Mouse (Mus musculus): Measurements from ENCODE around the gene Sema5b. TPM values are rescaled to one million over a fixed set of nuclear protein-coding genes. Genes with fewer than 3 reads are reported as not detected.

Sema5b gene
- not detected in 2 replicates for polyA plus RNA-seq (2011; ENCODE audit: insufficient read depth, insufficient read length, low replicate concordance, missing spikeins)

- H3K4me1 ChIP-seq (ENCODE audit: control insufficient read depth, insufficient read depth, low read length), result no peaks in the 10 kb centered on the region; the same call in 1 of the 2 replicates
- H3K4me3 ChIP-seq (replicated peaks; ENCODE audit: control insufficient read depth, low read depth, low read length), result no peak within 1 kb of the TSS
- H3K27ac ChIP-seq (ENCODE audit: control insufficient read depth, insufficient read depth, low read depth, low read length, poor library complexity), result no peak within 1 kb of the TSS; the same call in 1 of the 2 replicates
- WGBS, result 1% methylated on average over 53 of the region's 54 CpGs
- no peak for TF ChIP-seq CTCF (IDR thresholded peaks at IDR 0.05; ENCODE audit: control insufficient read depth, insufficient read depth, low read length)
- TF ChIP-seq POLR2A (IDR thresholded peaks at IDR 0.05; ENCODE audit: borderline replicate concordance, control insufficient read depth, low read depth, low read length), result no peak
Measured at GRCm38 (mm10) chr16:35541117-35541641, at the start of gene Sema5b. Sema5b (plus strand) TSS chr16:35541145.

GRCm38 (mm10) chr16:35500342-35500741 is 40.6 kb upstream of the Sema5b start:
- H3K4me1 ChIP-seq (ENCODE audit: control insufficient read depth, insufficient read depth, low read length), result no peaks in the 10 kb centered on the region
- H3K27ac ChIP-seq (ENCODE audit: control insufficient read depth, insufficient read depth, low read depth, low read length, poor library complexity), result no peak overlapping the region
- 83% methylated on average over 3 of the region's 3 CpGs for WGBS
- TF ChIP-seq CTCF (IDR thresholded peaks at IDR 0.05; ENCODE audit: control insufficient read depth, insufficient read depth, low read length), result 0 out of 2 replicates have a peak, but pooled peaks have one; percentile 4
- no peak for TF ChIP-seq POLR2A (IDR thresholded peaks at IDR 0.05; ENCODE audit: borderline replicate concordance, control insufficient read depth, low read depth, low read length)
- H3K4me3 ChIP-seq (replicated peaks; ENCODE audit: control insufficient read depth, low read depth, low read length), result no peak overlapping the region

- no peak overlapping the region for H3K4me3 ChIP-seq (replicated peaks; ENCODE audit: control insufficient read depth, low read depth, low read length)
- TF ChIP-seq CTCF (IDR thresholded peaks at IDR 0.05; ENCODE audit: control insufficient read depth, insufficient read depth, low read length), result no peak
- TF ChIP-seq POLR2A (IDR thresholded peaks at IDR 0.05; ENCODE audit: borderline replicate concordance, control insufficient read depth, low read depth, low read length), result no peak
- 86% methylated on average over 4 of the region's 4 CpGs for WGBS
- no peak overlapping the region for H3K27ac ChIP-seq (ENCODE audit: control insufficient read depth, insufficient read depth, low read depth, low read length, poor library complexity)
- H3K4me1 ChIP-seq (ENCODE audit: control insufficient read depth, insufficient read depth, low read length), result no peaks in the 10 kb centered on the region
Measured at GRCm38 (mm10) chr16:35501106-35501760, 39.7 kb upstream of the Sema5b start.

- 87% methylated on average over 11 of the region's 11 CpGs for WGBS
- TF ChIP-seq POLR2A (IDR thresholded peaks at IDR 0.05; ENCODE audit: borderline replicate concordance, control insufficient read depth, low read depth, low read length) (no peak), CTCF (IDR thresholded peaks at IDR 0.05; ENCODE audit: control insufficient read depth, insufficient read depth, low read length) (no peak)
- H3K27ac ChIP-seq (ENCODE audit: control insufficient read depth, insufficient read depth, low read depth, low read length, poor library complexity), result no peak overlapping the region
- no peaks in the 10 kb centered on the region for H3K4me1 ChIP-seq (ENCODE audit: control insufficient read depth, insufficient read depth, low read length)
- no peak overlapping the region for H3K4me3 ChIP-seq (replicated peaks; ENCODE audit: control insufficient read depth, low read depth, low read length)
Measured at GRCm38 (mm10) chr16:35502456-35502855, 38.5 kb upstream of the Sema5b start.

- 84% methylated on average over 8 of the region's 8 CpGs for WGBS
- Histone ChIP-seq H3K4me1 (ENCODE audit: control insufficient read depth, insufficient read depth, low read length) (no peaks in the 10 kb centered on the region), H3K27ac (ENCODE audit: control insufficient read depth, insufficient read depth, low read depth, low read length, poor library complexity) (no peak overlapping the region), H3K4me3 (replicated peaks; ENCODE audit: control insufficient read depth, low read depth, low read length) (no peak overlapping the region)
- TF ChIP-seq POLR2A (IDR thresholded peaks at IDR 0.05; ENCODE audit: borderline replicate concordance, control insufficient read depth, low read depth, low read length) (no peak), CTCF (IDR thresholded peaks at IDR 0.05; ENCODE audit: control insufficient read depth, insufficient read depth, low read length) (no peak)
Measured at GRCm38 (mm10) chr16:35504266-35504665, 36.7 kb upstream of the Sema5b start.

GRCm38 (mm10) chr16:35505786-35506185 is 35.2 kb upstream of the Sema5b start:
- no peak overlapping the region for H3K4me3 ChIP-seq (replicated peaks; ENCODE audit: control insufficient read depth, low read depth, low read length)
- no peak for TF ChIP-seq POLR2A (IDR thresholded peaks at IDR 0.05; ENCODE audit: borderline replicate concordance, control insufficient read depth, low read depth, low read length)
- TF ChIP-seq CTCF (IDR thresholded peaks at IDR 0.05; ENCODE audit: control insufficient read depth, insufficient read depth, low read length), result no peak
- H3K4me1 ChIP-seq (ENCODE audit: control insufficient read depth, insufficient read depth, low read length), result no peaks in the 10 kb centered on the region
- WGBS, result 80% methylated on average over 4 of the region's 4 CpGs
- no peak overlapping the region for H3K27ac ChIP-seq (ENCODE audit: control insufficient read depth, insufficient read depth, low read depth, low read length, poor library complexity)

- 75% methylated on average over 6 of the region's 6 CpGs for WGBS
Measured at GRCm38 (mm10) chr16:35508581-35508980, 32.4 kb upstream of the Sema5b start.

GRCm38 (mm10) chr16:35509331-35510070 is 31.4 kb upstream of the Sema5b start:
- WGBS, result 57% methylated on average over 11 of the region's 11 CpGs
- no peaks in the 10 kb centered on the region for H3K4me1 ChIP-seq (ENCODE audit: control insufficient read depth, insufficient read depth, low read length)
- no peak overlapping the region for H3K4me3 ChIP-seq (replicated peaks; ENCODE audit: control insufficient read depth, low read depth, low read length)
- TF ChIP-seq CTCF (IDR thresholded peaks at IDR 0.05; ENCODE audit: control insufficient read depth, insufficient read depth, low read length), result no peak
- TF ChIP-seq POLR2A (IDR thresholded peaks at IDR 0.05; ENCODE audit: borderline replicate concordance, control insufficient read depth, low read depth, low read length), result no peak
- H3K27ac ChIP-seq (ENCODE audit: control insufficient read depth, insufficient read depth, low read depth, low read length, poor library complexity), result no peak overlapping the region

More at GRCm38 (mm10) chr16:35508581-35508980, 32.4 kb upstream of the Sema5b start:
- no peak overlapping the region for H3K27ac ChIP-seq (ENCODE audit: control insufficient read depth, insufficient read depth, low read depth, low read length, poor library complexity)
- TF ChIP-seq CTCF (IDR thresholded peaks at IDR 0.05; ENCODE audit: control insufficient read depth, insufficient read depth, low read length) (no peak), POLR2A (IDR thresholded peaks at IDR 0.05; ENCODE audit: borderline replicate concordance, control insufficient read depth, low read depth, low read length) (no peak)
- H3K4me3 ChIP-seq (replicated peaks; ENCODE audit: control insufficient read depth, low read depth, low read length), result no peak overlapping the region
- H3K4me1 ChIP-seq (ENCODE audit: control insufficient read depth, insufficient read depth, low read length), result no peaks in the 10 kb centered on the region
